Mouse (Mus musculus) heart, embryonic 14.5 days (tissue): Measurements from ENCODE around the gene Nmrk2. TPM values are rescaled to one million over a fixed set of nuclear protein-coding genes. Genes with fewer than 3 reads are reported as not detected.
A peak's percentile ranks its signal among the peaks of the same experiment; 100 is the strongest.
"Not testable (repeated sequence)": the region's sequence is repeated elsewhere in the genome, so short reads cannot be mapped to it uniquely, and the experiment has no call there.

Source experiments
- ATAC-seq: fragments of 200-750 bp; cut with Nextera tagmentation; 2 replicates; pipeline ENCODE4 v1.8.0; 2017; ENCODE audit warnings: low read depth, moderate TSS enrichment; ENCODE audit not compliant: insufficient number of reproducible peaks, insufficient read depth, low FRiP score
- H3K27ac ChIP-seq, 2 experiments: fragments of 200-500 bp in 1 of 2; fragments of 300-500 bp in 1 of 2; sonication (generic) in 1 of 2; replicated peaks in 1 of 2; 2 replicates each; pipeline ENCODE4 v1.5.1; 2012 to 2014; ENCODE audit warnings: low read depth in 2 of 2, low read length in 2 of 2, control low read depth in 1 of 2, mild to moderate bottlenecking in 1 of 2, mixed read lengths in 1 of 2; ENCODE audit not compliant: control insufficient read depth in 1 of 2, insufficient read depth in 1 of 2
- H3K27me3 ChIP-seq: fragments of 300-500 bp; sonication (generic); 2 replicates; pipeline ENCODE4 v1.6.1; 2014; ENCODE audit warnings: mild to moderate bottlenecking, low read length, control low read depth; ENCODE audit not compliant: control insufficient read depth, insufficient read depth
- H3K36me3 ChIP-seq: fragments of 300-500 bp; sonication (generic); 2 replicates; pipeline ENCODE4 v1.6.1; 2014; ENCODE audit warnings: mild to moderate bottlenecking, control low read depth, low read length, mixed read lengths; ENCODE audit not compliant: control insufficient read depth, insufficient read depth
- H3K4me1 ChIP-seq, 2 experiments: fragments of 200-500 bp in 1 of 2; fragments of 300-500 bp in 1 of 2; sonication (generic) in 1 of 2; 2 replicates each; pipeline ENCODE4 v1.6.1; 2012 to 2014; ENCODE audit warnings: low read length in 2 of 2, control low read depth in 1 of 2, mixed read lengths in 1 of 2; ENCODE audit not compliant: control insufficient read depth in 2 of 2, insufficient read depth in 2 of 2
- H3K4me2 ChIP-seq: fragments of 300-500 bp; sonication (generic); 2 replicates; pipeline ENCODE4 v1.6.1; 2014; ENCODE audit warnings: mild to moderate bottlenecking, low read length
- H3K4me3 ChIP-seq, 2 experiments: fragments of 200-500 bp in 1 of 2; fragments of 300-500 bp in 1 of 2; sonication (generic) in 1 of 2; 2 replicates each; pipeline ENCODE4 v1.5.1; 2012 to 2014; ENCODE audit warnings: low read length in 2 of 2, mild to moderate bottlenecking in 2 of 2, control low read depth in 1 of 2, low read depth in 1 of 2, moderate library complexity in 1 of 2; ENCODE audit not compliant: control insufficient read depth in 1 of 2, insufficient read depth in 1 of 2
- H3K9ac ChIP-seq: fragments of 300-500 bp; sonication (generic); 2 replicates; pipeline ENCODE4 v1.6.1; 2014; ENCODE audit warnings: mild to moderate bottlenecking, low read length
- H3K9me3 ChIP-seq: fragments of 300-500 bp; sonication (generic); 2 replicates; pipeline ENCODE4 v1.6.1; 2016; ENCODE audit warnings: low read length, control low read depth; ENCODE audit not compliant: control insufficient read depth
- WGBS: fragments of 180-500 bp; shearing (Covaris S2); extraction: QIAGEN DNeasy Blood & Tissue Kit; methylation state at CpG from one replicate; pipeline ENCODE4 v1.1.7; 2014; 5-methylcytosine and 5-hydroxymethylcytosine counted together
- polyA plus RNA-seq: library from polyadenylated mRNA; unstranded; fragments of >200 nt; fragmentation: Nextera tagmentation; extraction: Ambion mirVana; gene quantifications from 2 replicates; pipeline ENCODE4 v1.2.1, GENCODE M21; 2014

The Nmrk2 gene
- polyA plus RNA-seq, 1 experiment from 2014 or later = 8.3 TPM

- Histone ChIP-seq H3K4me1 (peaks cover 18 to 48% of the 10 kb centered on the region in 2 experiments), H3K4me2 (peak within 1 kb of the TSS; percentile 78), H3K9me3 (no peaks in the 10 kb centered on the region), H3K9ac (peak within 1 kb of the TSS; percentile 86), H3K27ac (peak within 1 kb of the TSS; percentile 92 to 93), H3K27me3 (no peaks in the 10 kb centered on the region), H3K4me3 (peak within 1 kb of the TSS; percentile 71 to 88), H3K36me3 (peaks cover 83% of the 10 kb centered on the region)
- ATAC-seq = peak; percentile 85
- 6% methylated on average over 53 of the region's 53 CpGs for WGBS
Observed at GRCm38 (mm10) chr10:81182336-81183333, 19.2 kb downstream of the Nmrk2 start, which contains the start of gene Dapk3. Gene Dapk3, plus strand, starts transcription at chr10:81183005.

- Histone ChIP-seq H3K4me1 (peaks cover 18 to 50% of the 10 kb centered on the region in 2 experiments), H3K27ac (peak overlapping the region in 1 of 2 experiments; percentile 33; a peak in 1 of 4 replicates), H3K36me3 (peaks cover 79% of the 10 kb centered on the region)
- H3K27me3 ChIP-seq, H3K9me3 ChIP-seq, H3K4me2 ChIP-seq, H3K4me3 ChIP-seq, H3K9ac ChIP-seq, ATAC-seq: not testable (repeated sequence)
- WGBS = 68% methylated on average over 12 of the region's 12 CpGs
Observed at GRCm38 (mm10) chr10:81181860-81182259, 20.0 kb downstream of the Nmrk2 start.

- Histone ChIP-seq H3K9me3 (no peaks in the 10 kb centered on the region), H3K36me3 (peaks cover 72% of the 10 kb centered on the region), H3K4me3 (no peak overlapping the region), H3K27me3 (no peaks in the 10 kb centered on the region), H3K4me1 (peaks cover 18 to 50% of the 10 kb centered on the region in 2 experiments), H3K4me2 (no peak overlapping the region), H3K9ac (no peak overlapping the region), H3K27ac (no peak overlapping the region; a peak in 1 of 4 replicates)
- WGBS = 94% methylated on average over 13 of the region's 13 CpGs
- no peak for ATAC-seq
Observed at GRCm38 (mm10) chr10:81180946-81181345, 20.9 kb downstream of the Nmrk2 start.

- 88% methylated on average over 32 of the region's 32 CpGs for WGBS
Observed at GRCm38 (mm10) chr10:81179451-81180342, 22.2 kb downstream of the Nmrk2 start.

GRCm38 (mm10) chr10:81178927-81179326 lies 22.9 kb downstream of the Nmrk2 start:
- no peaks in the 10 kb centered on the region for H3K9me3 ChIP-seq
- H3K9ac ChIP-seq = no peak overlapping the region
- no peak overlapping the region for H3K4me2 ChIP-seq
- H3K27ac ChIP-seq = no peak overlapping the region
- peaks cover 54% of the 10 kb centered on the region for H3K36me3 ChIP-seq
- H3K27me3 ChIP-seq = no peaks in the 10 kb centered on the region
- no peak for ATAC-seq
- no peak overlapping the region for H3K4me3 ChIP-seq
- WGBS = 92% methylated on average over 11 of the region's 11 CpGs
- H3K4me1 ChIP-seq = peaks cover 11 to 48% of the 10 kb centered on the region in 2 experiments

More at GRCm38 (mm10) chr10:81179451-81180342, 22.2 kb downstream of the Nmrk2 start:
- H3K4me1 ChIP-seq = peaks cover 14 to 51% of the 10 kb centered on the region in 2 experiments
- H3K9me3 ChIP-seq = no peaks in the 10 kb centered on the region
- H3K4me2 ChIP-seq = no peak overlapping the region
- H3K9ac ChIP-seq = no peak overlapping the region
- no peak overlapping the region for H3K4me3 ChIP-seq
- H3K27ac ChIP-seq = no peak overlapping the region
- H3K27me3 ChIP-seq = no peaks in the 10 kb centered on the region
- ATAC-seq = no peak
- H3K36me3 ChIP-seq = peaks cover 61% of the 10 kb centered on the region

- whole genome bisulfite sequencing = 58% methylated on average over 14 of the region's 14 CpGs
- Histone ChIP-seq H3K27ac (0 out of 4 replicates have a peak overlapping the region, but pooled peaks of 1 of the 2 experiments have one; percentile 93), H3K36me3 (peaks cover 54% of the 10 kb centered on the region), H3K4me3 (peak overlapping the region; percentile 81 to 90), H3K4me1 (peaks cover 8 to 46% of the 10 kb centered on the region in 2 experiments; a peak in 3 of 4 replicates), H3K27me3 (no peaks in the 10 kb centered on the region), H3K4me2 (peak overlapping the region; percentile 95), H3K9me3 (no peaks in the 10 kb centered on the region), H3K9ac (peak overlapping the region; percentile 98)
- no peak for ATAC-seq
Observed at GRCm38 (mm10) chr10:81177958-81178712, 23.7 kb downstream of the Nmrk2 start.
